Mouse (Mus musculus): ENCODE results near the gene BC147527.
"Not testable (repeated sequence)": the region's sequence is repeated elsewhere in the genome, so short reads cannot be mapped to it uniquely, and the experiment has no call there.

Gene BC147527

DNA sequence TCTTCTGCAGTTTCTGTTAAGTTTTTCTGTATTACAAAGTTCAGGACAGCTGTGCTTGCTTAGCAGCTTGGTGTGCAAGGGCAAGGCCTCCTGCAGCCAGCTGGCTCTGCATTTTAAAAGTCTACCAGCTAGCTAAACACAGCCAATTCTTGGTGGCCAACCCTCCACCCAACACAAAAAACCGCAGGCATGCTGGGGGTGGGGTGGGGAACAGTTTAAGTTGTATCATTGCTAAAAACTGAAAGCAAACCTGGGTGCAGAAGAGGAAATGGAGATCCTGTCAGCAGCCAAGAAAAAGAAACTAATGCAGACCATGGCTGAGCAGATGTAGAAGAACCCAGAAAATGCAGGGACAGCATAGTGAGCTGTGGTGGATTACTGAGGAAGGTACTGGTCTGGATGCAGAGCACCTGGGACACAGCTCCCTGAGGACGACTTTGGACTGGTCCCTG lies at the start of gene BC147527:
TSS of gene BC147527 (plus strand) at position 402 of the 452 bp plus-strand sequence.
- DNase-seq (ENCODE audit: low read depth, low spot score), result peak; percentile 40

DNA sequence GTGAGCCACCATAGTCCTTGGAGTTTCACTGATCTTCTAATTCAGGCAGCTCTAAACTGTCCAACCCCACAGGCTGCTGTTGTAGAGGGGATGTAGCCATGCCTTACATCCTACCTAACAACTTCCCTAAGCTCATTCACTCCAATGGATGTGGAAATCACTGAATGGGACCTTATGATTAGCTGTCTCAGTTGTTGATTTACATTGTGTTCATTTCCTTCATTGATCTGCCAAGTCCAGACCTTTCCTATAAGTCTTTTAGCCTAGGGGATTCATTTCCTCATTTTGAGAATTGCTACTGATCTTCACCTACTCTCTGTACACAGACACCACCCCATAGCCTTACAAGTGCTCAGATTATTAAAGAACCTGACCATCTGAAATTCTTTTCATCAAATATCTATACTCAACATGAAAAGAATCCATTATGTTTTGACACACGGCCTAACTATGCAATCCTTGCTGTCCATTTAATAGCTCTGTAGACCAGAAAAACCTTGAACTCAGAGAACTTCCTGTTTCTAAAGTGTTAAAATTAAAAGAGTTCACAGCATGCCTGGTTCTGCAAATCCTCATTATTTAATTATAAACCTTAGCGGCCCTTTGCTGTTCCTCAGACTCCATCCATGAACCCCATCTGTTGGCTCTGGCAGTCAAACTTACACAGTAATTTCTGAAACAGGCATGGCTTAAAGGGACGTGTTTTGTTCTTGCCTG lies 48.8 kb upstream of the BC147527 start:
- DNase-seq (ENCODE audit: low read depth, low spot score), result not testable (repeated sequence)

DNA sequence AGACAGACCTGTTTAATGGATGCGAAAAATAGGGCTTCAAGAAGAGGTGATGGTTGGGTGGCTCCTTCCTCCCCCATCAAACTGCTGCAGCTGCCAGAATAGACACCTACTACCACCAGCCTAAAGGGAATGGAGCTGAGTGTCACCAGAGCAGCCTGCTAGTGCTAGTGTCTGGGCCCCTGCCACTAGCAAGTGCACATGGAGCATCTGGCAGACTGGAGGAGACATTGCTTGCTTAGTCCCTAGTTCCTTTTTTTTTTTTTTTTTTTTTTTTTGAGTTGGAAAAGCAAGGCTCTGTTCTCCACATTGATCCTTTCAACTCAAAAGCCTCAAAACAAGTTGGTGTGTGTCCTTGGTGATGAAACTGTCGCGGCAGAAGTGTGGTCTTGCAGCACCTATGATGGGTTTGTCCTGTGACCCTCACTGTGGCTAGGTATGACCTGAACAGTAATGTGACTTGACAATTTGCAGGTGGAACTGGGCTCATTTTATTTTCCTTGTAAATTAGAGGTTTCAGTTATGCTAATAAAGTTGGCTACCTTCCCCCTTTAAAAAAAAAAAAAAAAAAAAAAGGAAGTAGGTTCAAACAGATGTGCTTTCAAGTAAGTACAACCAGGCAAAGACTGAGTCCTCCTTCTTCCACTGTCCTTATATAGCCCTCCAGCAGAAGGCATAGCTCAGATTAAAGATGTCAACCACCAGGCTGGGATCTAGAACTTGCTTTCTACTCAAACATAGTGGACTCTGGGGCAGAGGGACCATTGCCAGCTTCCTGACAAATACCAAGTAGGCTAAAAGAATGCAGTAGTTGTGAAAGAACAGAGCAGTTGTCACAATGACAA lies 41.2 kb upstream of the BC147527 start:
- peak; percentile 1 for DNase-seq (ENCODE audit: low read depth, low spot score)

DNA sequence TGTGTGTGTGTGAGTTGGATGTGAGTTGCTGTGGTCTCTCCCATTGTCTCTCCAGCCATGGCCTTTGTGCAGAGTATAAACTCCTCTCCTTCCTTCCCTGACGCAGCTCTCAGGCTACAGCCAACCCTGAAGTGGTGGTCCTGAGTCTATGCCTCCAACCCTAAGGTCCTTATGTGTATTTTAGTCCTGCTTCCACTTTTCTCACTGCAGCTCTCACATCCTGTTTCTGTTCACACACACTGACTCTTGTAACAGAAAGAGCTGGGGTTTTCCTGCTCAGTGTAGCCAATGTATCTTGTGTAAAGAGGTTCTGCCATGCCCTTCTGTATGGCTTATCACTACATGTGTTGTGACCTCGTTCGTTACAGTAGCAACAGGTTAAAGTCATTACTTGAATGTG lies 40.5 kb upstream of the BC147527 start:
- not testable (repeated sequence) for DNase-seq (ENCODE audit: low read depth, low spot score)

DNA sequence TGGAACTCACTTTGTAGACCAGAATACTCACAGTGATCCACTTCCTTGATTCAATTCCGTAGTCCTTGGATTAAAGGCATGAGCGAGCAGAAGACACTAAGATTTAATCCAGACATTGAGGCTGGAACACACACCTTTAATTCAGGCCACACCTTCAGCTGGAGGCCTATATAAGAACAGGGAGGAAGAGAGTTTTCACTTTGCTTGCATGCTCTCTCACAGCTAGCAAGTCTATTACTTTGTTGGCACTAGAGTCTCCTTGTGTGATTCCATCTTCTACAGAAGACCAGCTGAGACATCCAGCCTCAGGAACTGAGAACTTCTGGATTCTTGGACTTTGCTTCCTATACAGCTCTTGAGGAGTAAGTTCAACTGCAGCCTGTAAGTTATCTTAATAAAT lies 37.3 kb upstream of the BC147527 start, which contains the start of gene AF067061:
TSS of gene AF067061 (plus strand) at position 245 of the 400 bp plus-strand sequence.
- not testable (repeated sequence) for DNase-seq (ENCODE audit: low read depth, low spot score)

DNA sequence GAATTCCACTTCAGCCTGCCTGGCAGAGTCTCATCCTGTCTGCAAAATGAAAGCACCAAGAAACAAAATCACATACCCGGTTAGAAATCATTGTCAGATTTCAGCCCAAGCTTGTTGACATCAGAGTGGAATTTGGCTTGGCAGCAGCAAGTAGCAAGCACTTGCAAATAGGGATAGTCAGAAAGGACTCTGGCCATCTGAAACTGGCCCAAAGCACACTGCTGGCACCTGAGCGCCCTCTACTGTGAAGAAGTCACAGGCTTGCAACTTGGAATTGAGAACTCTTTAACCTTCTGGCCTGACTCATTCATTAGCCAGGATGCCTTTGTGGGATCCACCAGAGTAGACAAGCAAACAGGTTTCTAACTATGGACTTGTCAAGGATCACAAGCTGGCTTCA lies 22.4 kb upstream of the BC147527 start:
- DNase-seq (ENCODE audit: low read depth, low spot score), result not testable (repeated sequence)

DNA sequence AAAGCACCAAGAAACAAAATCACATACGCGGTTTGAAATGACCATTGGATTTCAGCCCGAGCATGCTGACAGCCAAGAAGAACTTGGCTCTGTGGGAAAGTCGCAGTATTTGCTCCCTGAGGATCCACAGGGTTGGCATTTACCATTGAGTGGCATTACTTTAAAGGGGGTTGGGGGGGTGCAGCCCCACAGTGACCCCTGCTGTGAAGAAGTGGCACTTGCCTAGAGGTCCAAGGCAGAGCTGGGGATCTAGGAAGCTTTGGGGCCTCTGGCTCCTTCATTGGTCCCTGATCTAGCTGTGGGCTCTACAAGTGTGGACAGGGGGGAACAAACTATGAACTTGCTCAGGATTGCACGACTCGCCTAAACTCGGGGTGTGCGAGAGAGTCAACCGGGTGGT lies 21.4 kb upstream of the BC147527 start:
- DNase-seq (ENCODE audit: low read depth, low spot score), result no peak

DNA sequence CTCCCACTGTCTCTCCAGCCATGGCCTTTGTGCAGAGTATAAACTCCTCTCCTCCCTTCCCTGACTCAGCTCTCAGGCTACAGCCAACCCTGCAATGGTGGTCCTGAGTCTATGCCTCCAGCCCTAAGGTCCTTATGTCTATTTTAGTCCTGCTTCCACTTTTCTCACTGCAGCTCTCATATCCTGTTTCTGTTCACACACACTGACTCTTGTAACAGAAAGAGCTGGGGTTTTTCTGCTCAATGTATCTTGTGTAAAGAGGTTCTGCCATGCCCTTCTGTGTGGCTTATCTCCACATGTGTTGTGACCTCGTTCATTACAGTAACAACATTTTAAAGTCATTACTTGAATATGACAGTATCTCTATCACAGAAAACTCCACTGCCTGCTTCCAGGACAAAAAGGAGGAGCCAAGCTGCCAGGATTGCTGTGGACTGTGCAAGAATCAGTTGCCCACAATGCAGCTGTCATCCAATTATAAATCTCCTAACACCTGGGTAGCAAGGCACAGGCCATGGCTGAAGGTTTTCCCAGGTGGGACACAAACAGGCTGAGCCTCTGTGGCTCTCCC lies 783 bp upstream of the BC147527 start:
- no peak for DNase-seq (ENCODE audit: low read depth, low spot score)

DNA sequence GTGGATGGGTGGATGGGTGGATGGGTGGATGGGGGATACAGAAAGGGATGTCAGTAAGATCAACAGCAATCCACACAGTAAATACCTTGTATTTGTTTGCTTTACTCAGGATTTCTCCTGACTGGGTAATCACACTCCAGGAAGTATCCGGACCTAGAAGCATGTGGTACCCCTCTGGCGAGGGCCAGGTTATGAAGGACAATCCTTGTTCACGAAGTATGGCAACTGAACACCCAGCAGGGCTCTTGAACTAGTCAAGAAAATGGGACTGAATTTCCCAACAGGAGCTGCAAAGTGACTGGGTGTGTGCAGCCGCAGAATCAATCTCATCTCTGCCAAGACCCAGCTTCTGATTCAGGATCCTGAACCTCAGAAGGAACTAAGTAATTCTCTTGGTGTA lies 661 bp downstream of the BC147527 start:
- no peak for DNase-seq (ENCODE audit: low read depth, low spot score)

DNA sequence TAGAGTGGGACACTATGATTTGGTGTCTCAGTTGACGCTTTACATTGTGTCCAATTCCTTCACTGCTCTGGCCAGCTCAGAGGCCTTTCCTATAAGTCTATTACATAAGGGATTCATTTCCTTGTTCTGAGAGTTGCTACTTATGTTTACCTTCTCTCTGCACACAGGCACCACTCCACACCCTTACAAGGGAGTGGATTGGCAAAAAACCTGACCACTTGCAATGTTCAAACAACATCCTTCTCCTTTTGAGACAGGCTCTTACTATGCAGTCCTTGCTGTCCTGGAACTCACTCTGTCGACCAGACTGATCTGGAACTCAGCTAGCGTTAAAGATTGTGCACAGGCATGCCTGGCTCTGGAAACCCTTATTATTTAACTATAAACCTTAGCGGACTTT lies 10.6 kb downstream of the BC147527 start:
- no peak for DNase-seq (ENCODE audit: low read depth, low spot score)

DNA sequence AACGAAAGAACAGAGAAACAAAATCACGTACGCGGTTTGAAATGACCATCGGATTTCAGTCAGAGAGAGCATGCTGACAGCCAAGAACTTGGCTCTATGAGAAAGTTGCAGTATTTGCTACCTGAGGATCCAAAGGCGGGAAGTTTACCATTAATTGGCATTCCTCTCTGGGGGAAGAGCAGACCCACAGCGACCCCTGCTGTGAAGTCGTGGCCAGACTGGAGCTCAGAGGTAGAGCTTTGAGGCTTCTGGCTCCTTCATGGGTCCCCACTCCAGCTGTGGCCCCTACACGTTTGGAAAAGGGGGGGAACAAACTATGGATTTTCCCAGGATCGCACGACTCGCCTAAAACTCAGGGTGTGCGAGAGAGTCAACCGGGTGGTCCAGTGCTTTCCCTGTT lies 13.4 kb downstream of the BC147527 start:
- no peak for DNase-seq (ENCODE audit: low read depth, low spot score)

DNA sequence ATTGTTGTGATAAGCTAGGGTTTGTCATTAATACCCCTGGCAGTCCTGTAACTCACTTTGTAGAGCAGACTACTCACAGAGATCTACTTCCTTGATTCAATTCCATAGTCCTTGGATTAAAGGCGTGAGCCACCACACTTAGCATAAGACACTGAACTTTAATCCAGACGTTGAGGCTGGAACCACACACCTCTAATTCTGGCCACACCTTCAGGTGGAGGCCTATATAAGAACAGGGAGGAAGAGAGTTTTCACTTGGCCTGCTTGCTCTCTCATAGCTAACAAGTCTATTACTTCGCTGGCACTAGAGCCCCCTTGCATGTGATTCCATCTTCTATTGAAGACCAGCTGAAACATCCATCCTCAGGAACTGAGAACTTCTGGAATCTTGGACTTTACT lies 16.4 kb downstream of the BC147527 start, which contains the start of gene Tcstv3:
TSS of gene Tcstv3 (plus strand) at position 301 of the 400 bp plus-strand sequence.
- not testable (repeated sequence) for DNase-seq (ENCODE audit: low read depth, low spot score)

DNA sequence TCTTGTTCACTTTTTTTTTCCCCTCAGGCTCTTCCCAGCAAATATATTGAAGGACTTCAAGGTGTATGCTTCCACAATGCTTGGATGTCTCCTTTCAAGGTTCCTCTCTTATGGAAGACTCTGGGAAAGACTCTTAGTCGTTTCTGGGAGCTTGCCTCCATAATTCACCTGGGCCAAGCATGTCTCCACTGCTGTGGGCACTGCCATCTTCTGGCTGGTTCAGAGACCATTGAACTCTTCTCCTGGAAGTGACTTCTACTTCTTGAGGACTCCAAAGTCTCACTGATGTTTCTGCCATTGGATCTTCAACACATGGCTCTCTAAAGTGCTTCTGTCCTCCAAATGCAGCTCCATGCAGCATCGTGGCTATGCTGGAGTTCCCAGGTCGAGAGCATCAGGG lies 20.0 kb downstream of the BC147527 start:
- DNase-seq (ENCODE audit: low read depth, low spot score), result no peak

DNA sequence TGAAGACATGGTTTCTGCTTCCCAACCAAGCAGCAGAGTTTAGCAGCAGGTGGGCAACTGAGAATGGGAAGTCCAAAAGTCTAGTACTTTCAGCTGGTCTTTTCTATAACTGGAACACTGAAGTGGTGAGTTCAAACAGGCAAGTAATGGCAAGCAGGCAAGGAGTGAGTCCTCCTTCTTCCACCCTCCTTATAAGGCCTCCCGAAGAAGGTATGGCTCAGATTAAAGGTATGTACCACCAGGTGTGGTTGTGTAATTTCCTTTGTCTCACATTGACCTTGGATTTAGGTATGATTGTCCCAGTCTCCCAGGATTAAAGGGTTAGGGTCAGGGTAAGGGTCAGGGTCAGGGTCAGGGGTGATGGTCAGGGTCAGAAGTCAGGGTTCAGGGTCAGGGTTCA lies 20.5 kb downstream of the BC147527 start:
- DNase-seq (ENCODE audit: low read depth, low spot score), result no peak
